Mouse (Mus musculus): ENCODE data around the gene Pelo. TPM values are rescaled to one million over a fixed set of nuclear protein-coding genes. Genes with fewer than 3 reads are reported as not detected.

The Pelo gene
- total RNA-seq (2021) = 22.2 and 27.6 TPM in 2 replicates
- long read RNA-seq, transcript Pelo-201 (2 exons, 1,600 nt) = major isoform, 20 of 20 reads
- long read RNA-seq, partial matches to known transcripts = 0 of 20 reads
- long read RNA-seq, other reads (novel, unspliced or antisense) = 0 of 20 reads

DNA sequence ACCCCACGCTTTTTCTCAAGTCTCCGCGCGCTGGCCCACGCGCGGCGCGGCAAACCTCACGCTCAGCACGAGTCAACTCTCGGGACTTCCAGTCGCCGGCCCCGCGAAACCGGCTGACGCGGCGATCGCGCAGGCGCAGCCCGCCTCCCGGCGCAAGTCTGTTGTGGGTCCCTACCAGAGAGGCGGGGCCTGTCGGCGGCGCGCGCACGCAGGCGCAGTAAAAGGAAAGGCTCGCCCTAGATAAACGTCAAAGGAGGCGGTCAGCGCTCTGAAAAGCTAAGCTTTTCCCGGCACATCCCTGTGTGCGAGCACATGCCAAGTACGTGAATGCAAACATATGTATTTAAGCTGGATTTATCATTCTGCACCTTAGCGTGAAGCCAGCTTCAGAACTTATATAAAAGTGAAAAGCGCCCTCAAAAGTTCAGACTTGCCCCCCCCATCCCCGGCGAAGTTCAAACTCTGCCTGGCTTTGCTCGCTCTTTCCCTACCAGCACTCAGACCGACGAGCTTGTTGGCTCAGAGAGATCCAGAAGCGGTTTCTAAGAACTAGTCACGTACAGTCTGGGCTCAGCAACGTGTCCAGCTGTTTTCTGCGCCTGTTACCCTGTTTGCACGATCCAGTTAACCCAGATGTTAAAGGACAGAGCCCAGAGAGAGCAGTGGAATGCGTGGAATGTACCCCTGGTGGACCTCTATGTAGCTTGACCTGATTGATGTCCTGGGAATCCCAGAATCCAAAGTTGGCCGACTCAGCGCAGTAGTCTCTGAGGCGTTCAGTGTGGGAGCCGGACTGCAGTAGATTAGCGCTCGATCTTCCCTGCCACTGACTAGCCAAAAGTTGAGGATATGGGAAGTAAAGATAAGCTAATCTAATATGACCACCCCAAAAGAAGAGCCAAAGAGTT is at the start of gene Pelo:
Gene Pelo (minus strand): TSS at position 118 of the 908 bp plus-strand sequence.
- DNase-seq = peak; percentile 98

DNA sequence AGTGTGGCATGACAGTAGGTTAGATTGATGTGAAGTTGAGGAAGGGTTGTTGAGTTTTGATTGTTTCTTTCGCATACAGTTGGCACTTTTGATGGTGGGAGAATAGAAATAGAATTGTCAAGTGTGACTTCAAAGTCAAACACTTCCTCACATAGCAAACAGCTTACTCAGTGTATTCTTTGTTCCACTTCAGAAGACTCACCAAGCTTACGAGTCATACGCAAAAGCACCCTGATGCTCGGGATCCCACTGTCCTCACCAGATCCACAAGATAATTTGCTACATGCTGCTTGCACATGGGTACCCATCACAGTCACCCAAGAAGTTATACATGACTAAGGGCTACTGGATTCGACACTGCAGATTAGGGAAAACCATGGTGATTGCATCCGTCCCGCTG is 48.5 kb upstream of the Pelo start:
- DNase-seq = no peak

DNA sequence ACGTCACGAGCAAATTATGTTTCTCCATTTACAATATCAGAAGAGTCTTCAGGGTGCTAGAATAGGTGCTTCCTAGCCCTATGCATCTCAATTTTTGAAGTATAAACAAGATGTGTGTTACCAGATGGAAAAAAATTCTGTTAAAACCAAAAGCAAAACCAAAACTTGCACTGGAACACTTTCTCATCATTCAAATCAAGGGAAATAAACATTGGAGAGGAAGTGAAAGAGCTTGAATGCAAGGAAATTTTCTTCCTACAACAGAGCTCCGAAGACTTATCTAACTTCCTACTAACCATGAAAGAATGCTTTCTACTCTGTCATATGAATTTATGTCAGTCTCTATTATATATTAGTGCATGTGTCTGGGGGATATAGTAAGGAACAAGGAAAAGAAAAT is 46.8 kb upstream of the Pelo start:
- DNase-seq = no peak

- DNase-seq = no peak
These were observed 42.4 kb upstream of the Pelo start for GRCm38 (mm10) chr13:115132435-115132834.

DNA sequence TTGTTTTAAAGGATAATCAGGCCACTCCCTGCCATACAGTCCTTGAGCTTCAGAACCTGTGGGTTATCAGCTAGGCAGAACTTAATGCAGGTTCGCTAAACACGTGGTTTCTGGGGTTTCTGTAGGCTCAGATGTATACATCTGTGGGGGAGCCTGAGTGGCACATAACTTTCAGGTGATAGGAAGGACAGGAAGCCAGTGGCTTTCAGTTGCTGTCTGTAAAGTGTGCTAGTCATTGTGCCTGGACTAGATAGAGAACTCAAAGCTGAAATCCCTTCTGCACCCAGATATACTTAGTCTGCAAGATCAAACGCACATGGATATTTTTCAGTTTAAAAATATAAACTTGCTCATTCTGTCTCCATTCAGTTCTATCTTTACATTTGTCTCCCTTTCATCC is 41.4 kb upstream of the Pelo start:
- no peak for DNase-seq

GRCm38 (mm10) chr13:115130035-115130434 is 40.0 kb upstream of the Pelo start:
- no peak for DNase-seq

- DNase-seq = no peak
These were observed 37.8 kb upstream of the Pelo start for GRCm38 (mm10) chr13:115127826-115128225.

DNA sequence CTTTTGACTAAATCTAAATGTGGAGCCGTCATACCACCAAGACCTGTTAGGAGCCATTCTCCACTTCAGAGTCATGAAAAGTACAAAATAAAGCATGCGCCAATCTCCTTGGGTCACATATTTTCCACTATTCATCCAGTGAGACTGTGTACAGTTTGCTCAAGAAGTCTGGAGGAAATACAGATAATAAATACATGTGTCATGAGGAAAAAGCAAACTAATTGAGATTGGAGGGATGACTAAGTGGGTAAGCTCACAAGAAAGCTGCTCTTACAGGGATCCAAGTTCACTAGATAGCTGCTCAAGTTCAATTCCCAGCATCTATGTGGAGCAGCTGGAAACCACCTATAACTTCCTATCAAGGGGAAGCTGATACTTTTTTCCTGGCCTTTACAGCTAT is 36.5 kb upstream of the Pelo start:
- no peak for DNase-seq

DNA sequence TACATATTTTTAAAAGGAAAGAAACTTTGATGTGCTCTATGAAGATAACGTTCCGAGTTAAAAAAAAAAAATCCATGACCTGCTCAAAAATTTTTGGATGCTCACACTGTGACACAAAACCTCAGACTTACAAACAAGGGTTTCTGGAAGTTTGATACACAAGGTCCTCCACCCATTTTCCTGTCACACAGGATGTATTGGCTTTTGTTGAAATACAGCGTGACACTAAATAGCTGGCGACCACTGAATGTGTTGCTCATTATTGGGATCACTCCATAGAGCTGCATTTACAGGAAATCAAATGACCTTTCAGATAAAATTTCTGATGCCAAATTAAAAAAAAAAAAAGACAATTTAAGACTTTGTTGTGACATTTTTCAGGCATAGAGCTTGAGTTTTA is 35.1 kb upstream of the Pelo start:
- no peak for DNase-seq

- DNase-seq = peak; percentile 59
These were observed 34.5 kb upstream of the Pelo start for GRCm38 (mm10) chr13:115124521-115124920.

- no peak for DNase-seq
These were observed 28.8 kb upstream of the Pelo start for GRCm38 (mm10) chr13:115118756-115119155.

GRCm38 (mm10) chr13:115118195-115118594 is 28.2 kb upstream of the Pelo start:
- no peak for DNase-seq

GRCm38 (mm10) chr13:115116930-115117621 is 27.1 kb upstream of the Pelo start:
- no peak for DNase-seq

DNA sequence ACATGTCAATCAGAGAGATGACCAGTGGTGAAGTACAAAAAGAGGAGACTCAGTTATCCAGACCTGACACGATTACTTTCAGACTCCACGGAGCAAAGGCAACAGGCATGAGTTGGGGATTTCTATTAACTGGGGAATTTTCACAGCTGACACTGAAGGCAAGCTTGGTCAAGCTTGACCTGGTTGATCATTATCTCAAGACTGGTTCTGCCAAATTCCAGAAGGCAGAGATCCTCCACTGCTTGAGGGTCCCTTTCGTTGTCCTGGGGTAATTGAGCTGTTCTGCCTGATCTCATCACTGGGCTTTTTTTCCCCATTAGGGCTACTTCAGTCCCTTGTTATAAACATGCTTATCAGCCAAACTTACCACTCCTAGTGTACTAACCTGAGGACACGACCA is 19.6 kb upstream of the Pelo start:
- DNase-seq = no peak

GRCm38 (mm10) chr13:115107436-115107835 is 17.4 kb upstream of the Pelo start:
- no peak for DNase-seq

DNA sequence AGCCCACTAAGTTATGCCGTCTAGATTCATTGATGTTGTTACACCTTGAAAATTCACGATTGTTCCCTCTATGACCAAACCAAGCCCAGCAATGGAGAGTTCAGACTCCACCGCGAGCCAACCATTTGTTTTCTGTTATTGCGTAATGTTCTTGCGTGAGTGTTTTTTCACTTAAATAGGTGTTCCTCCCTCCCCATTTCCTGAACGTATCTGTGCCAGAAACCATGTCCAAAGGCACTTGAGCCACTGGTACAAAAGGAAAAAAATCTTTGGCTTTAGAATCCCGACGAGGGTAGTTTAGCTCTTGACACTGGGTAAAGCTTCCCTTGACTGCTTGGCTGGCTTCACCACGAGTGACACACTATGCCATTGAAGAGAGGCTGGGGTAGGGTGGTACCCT is 16.2 kb upstream of the Pelo start:
- DNase-seq = no peak

GRCm38 (mm10) chr13:115102754-115103153 is 12.8 kb upstream of the Pelo start:
- DNase-seq = no peak

GRCm38 (mm10) chr13:115101355-115102191 is 11.6 kb upstream of the Pelo start, which contains the start of the genes Gm49395 and Itga1:
Gm49395 (minus strand) TSS chr13:115101921.
Itga1 (minus strand) TSS chr13:115101964.
- peak; percentile 77 for DNase-seq

DNA sequence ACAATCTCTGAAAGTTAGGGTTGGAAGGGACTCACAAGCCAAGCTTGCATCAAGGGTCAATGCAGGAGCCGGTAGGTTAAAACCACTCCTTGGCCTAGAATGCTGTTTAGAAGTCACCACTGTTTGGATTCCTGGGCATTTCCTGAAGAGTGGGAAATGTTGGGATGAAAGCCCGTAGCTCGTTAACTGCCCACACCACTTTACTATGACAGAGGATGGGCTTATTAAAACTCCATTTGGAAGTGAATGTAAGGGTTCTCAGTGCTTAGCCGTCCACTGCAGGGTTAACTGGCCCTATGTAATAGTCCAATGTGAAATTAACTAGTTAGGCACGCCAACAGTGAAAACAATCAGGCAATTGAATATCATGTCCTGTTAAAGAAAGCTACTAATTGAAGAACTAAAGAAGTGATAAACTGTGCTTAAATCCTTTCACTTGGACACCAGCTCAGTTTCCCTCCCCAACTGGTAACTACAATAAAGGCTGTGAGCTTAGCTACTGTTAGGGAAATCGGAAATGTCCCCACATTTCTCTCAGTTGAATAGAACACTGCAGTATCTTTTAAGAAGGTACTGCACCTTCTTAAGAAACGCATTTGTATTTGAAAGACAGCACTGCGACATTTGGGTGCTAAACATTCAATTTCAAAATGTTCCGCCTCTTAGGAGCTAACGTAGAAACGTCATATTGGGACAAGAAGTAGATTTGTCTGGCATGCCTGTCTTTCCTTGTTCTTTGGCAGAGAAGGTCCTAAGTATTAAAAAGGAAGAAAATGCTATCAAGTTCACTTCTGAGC is 10.6 kb upstream of the Pelo start:
- no peak for DNase-seq

- DNase-seq = no peak
These were observed 9.4 kb upstream of the Pelo start for GRCm38 (mm10) chr13:115099381-115099780.

GRCm38 (mm10) chr13:115098227-115098626 is 8.2 kb upstream of the Pelo start:
- DNase-seq = no peak

Data from adrenal gland, postnatal 25 days (tissue).